Mouse (Mus musculus): ENCODE measurements at regions not wholly inside any gene's neighbourhood (a gene's known extent, or its start where the extent isn't known, plus 50 kb on each side); places are given as distances from the start of the nearest gene placed in this dataset.
A peak's percentile ranks its signal among the peaks of the same experiment; 100 is the strongest.

DNA sequence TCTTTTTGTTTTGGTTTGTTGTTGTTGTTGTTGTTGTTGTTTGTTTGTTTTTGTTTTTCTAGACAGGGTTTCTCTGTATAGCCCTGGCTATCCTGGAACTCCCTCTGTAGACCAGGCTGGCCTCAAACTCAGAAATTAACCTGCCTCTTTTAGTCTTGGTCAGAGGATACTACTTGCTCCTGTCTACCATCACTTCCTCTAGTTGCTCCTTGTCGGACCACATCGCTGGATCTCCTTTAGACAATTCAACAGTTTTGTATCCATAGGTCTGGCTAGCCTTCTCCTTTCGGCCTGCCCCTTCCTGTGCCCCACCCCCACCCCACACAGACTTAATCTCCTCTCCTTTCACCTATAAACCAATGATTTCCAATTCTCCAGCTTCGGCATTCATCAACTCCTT is 77.2 kb upstream of the Cadm1 start:
- ATAC-seq (ENCODE audit: low read depth) = no peak
- H3K4me3 ChIP-seq (ENCODE audit: low read depth, low read length) = no peak overlapping the region
- no peaks in the 10 kb centered on the region for H3K27me3 ChIP-seq (ENCODE audit: control insufficient read depth, insufficient read depth, low read length)
- H3K4me2 ChIP-seq (ENCODE audit: low read depth, low read length) = no peak overlapping the region
- 89% methylated on average over 4 of the region's 4 CpGs for WGBS
- H3K4me1 ChIP-seq (ENCODE audit: control insufficient read depth, insufficient read depth, low read length) = no peaks in the 10 kb centered on the region
- H3K27ac ChIP-seq (ENCODE audit: low read depth, low read length) = no peak overlapping the region
- no peaks in the 10 kb centered on the region for H3K36me3 ChIP-seq (ENCODE audit: control insufficient read depth, insufficient read depth, low read length)
- H3K9me3 ChIP-seq (ENCODE audit: control insufficient read depth, low read length) = no peaks in the 10 kb centered on the region
- no peak overlapping the region for H3K9ac ChIP-seq (replicated peaks; ENCODE audit: low read depth, low read length)

- H3K27me3 ChIP-seq (ENCODE audit: control insufficient read depth, insufficient read depth, low read length) = no peaks in the 10 kb centered on the region
- 63% methylated on average over 15 of the region's 15 CpGs for WGBS
- no peak for ATAC-seq (ENCODE audit: low read depth)
- no peaks in the 10 kb centered on the region for H3K36me3 ChIP-seq (ENCODE audit: control insufficient read depth, insufficient read depth, low read length)
- no peak overlapping the region for H3K27ac ChIP-seq (ENCODE audit: low read depth, low read length)
- H3K9ac ChIP-seq (replicated peaks; ENCODE audit: low read depth, low read length) = no peak overlapping the region
- H3K4me2 ChIP-seq (ENCODE audit: low read depth, low read length) = no peak overlapping the region
- no peak overlapping the region for H3K4me3 ChIP-seq (ENCODE audit: low read depth, low read length)
- no peaks in the 10 kb centered on the region for H3K9me3 ChIP-seq (ENCODE audit: control insufficient read depth, low read length)
- no peaks in the 10 kb centered on the region for H3K4me1 ChIP-seq (ENCODE audit: control insufficient read depth, insufficient read depth, low read length)
Measured at GRCm38 (mm10) chr9:47458721-47459418, 71.1 kb upstream of the Cadm1 start.

GRCm38 (mm10) chr9:47459461-47460049 is 70.4 kb upstream of the Cadm1 start:
- Histone ChIP-seq H3K27me3 (ENCODE audit: control insufficient read depth, insufficient read depth, low read length) (no peaks in the 10 kb centered on the region), H3K4me3 (ENCODE audit: low read depth, low read length) (no peak overlapping the region), H3K27ac (ENCODE audit: low read depth, low read length) (no peak overlapping the region), H3K4me1 (ENCODE audit: control insufficient read depth, insufficient read depth, low read length) (no peaks in the 10 kb centered on the region), H3K4me2 (ENCODE audit: low read depth, low read length) (no peak overlapping the region), H3K9me3 (ENCODE audit: control insufficient read depth, low read length) (no peaks in the 10 kb centered on the region), H3K36me3 (ENCODE audit: control insufficient read depth, insufficient read depth, low read length) (no peaks in the 10 kb centered on the region), H3K9ac (replicated peaks; ENCODE audit: low read depth, low read length) (no peak overlapping the region)
- whole genome bisulfite sequencing = 85% methylated on average over 8 of the region's 8 CpGs
- ATAC-seq (ENCODE audit: low read depth) = no peak

DNA sequence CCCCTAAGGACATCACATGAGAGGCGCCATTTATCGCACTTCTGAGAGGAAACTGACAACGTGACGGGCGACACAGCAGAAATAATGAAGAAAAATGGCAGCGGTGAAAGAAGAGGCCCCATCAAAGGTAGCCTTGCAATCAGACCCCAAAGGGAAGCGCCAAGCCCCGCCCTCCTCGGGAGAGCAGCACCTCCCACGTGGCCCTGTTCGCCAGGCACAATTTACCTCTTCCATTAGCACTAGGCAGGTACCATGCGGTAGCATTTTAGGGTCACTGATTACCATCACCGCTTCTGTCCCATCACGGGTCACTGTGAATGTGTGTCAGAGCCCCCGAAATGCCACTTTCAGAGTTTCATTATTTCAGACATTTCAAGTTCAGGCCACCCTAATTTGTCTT is 69.7 kb upstream of the Cadm1 start:
- H3K4me3 ChIP-seq (ENCODE audit: low read depth, low read length) = no peak overlapping the region
- H3K36me3 ChIP-seq (ENCODE audit: control insufficient read depth, insufficient read depth, low read length) = no peaks in the 10 kb centered on the region
- no peak overlapping the region for H3K4me2 ChIP-seq (ENCODE audit: low read depth, low read length)
- no peak for ATAC-seq (ENCODE audit: low read depth)
- no peaks in the 10 kb centered on the region for H3K27me3 ChIP-seq (ENCODE audit: control insufficient read depth, insufficient read depth, low read length)
- no peaks in the 10 kb centered on the region for H3K9me3 ChIP-seq (ENCODE audit: control insufficient read depth, low read length)
- H3K4me1 ChIP-seq (ENCODE audit: control insufficient read depth, insufficient read depth, low read length) = no peaks in the 10 kb centered on the region
- no peak overlapping the region for H3K27ac ChIP-seq (ENCODE audit: low read depth, low read length)
- WGBS = 76% methylated on average over 15 of the region's 15 CpGs
- no peak overlapping the region for H3K9ac ChIP-seq (replicated peaks; ENCODE audit: low read depth, low read length)

- ATAC-seq (ENCODE audit: low read depth) = no peak
- Histone ChIP-seq H3K9me3 (ENCODE audit: control insufficient read depth, low read length) (no peaks in the 10 kb centered on the region), H3K36me3 (ENCODE audit: control insufficient read depth, insufficient read depth, low read length) (no peaks in the 10 kb centered on the region), H3K27me3 (ENCODE audit: control insufficient read depth, insufficient read depth, low read length) (no peaks in the 10 kb centered on the region), H3K4me3 (ENCODE audit: low read depth, low read length) (no peak overlapping the region), H3K27ac (ENCODE audit: low read depth, low read length) (no peak overlapping the region), H3K9ac (replicated peaks; ENCODE audit: low read depth, low read length) (no peak overlapping the region), H3K4me1 (ENCODE audit: control insufficient read depth, insufficient read depth, low read length) (no peaks in the 10 kb centered on the region), H3K4me2 (ENCODE audit: low read depth, low read length) (no peak overlapping the region)
- 84% methylated on average over 3 of the region's 3 CpGs for WGBS
Measured at GRCm38 (mm10) chr9:47461915-47462314, 68.1 kb upstream of the Cadm1 start.

- Histone ChIP-seq H3K4me3 (ENCODE audit: low read depth, low read length) (no peak overlapping the region), H3K9ac (replicated peaks; ENCODE audit: low read depth, low read length) (no peak overlapping the region), H3K4me2 (ENCODE audit: low read depth, low read length) (no peak overlapping the region), H3K36me3 (ENCODE audit: control insufficient read depth, insufficient read depth, low read length) (no peaks in the 10 kb centered on the region), H3K9me3 (ENCODE audit: control insufficient read depth, low read length) (no peaks in the 10 kb centered on the region), H3K27me3 (ENCODE audit: control insufficient read depth, insufficient read depth, low read length) (no peaks in the 10 kb centered on the region), H3K27ac (ENCODE audit: low read depth, low read length) (no peak overlapping the region), H3K4me1 (ENCODE audit: control insufficient read depth, insufficient read depth, low read length) (no peaks in the 10 kb centered on the region; the same call in 1 of the 2 replicates)
- 98% methylated on average over 3 of the region's 3 CpGs for WGBS
- no peak for ATAC-seq (ENCODE audit: low read depth)
Measured at GRCm38 (mm10) chr9:47466767-47467166, 63.2 kb upstream of the Cadm1 start.

- no peaks in the 10 kb centered on the region for H3K36me3 ChIP-seq (ENCODE audit: control insufficient read depth, insufficient read depth, low read length)
- no peaks in the 10 kb centered on the region for H3K9me3 ChIP-seq (ENCODE audit: control insufficient read depth, low read length)
- no peaks in the 10 kb centered on the region for H3K27me3 ChIP-seq (ENCODE audit: control insufficient read depth, insufficient read depth, low read length)
- no peak overlapping the region for H3K4me2 ChIP-seq (ENCODE audit: low read depth, low read length)
- peak overlapping the region; percentile 28; the same call in 1 of the 2 replicates for H3K27ac ChIP-seq (ENCODE audit: low read depth, low read length)
- H3K4me1 ChIP-seq (ENCODE audit: control insufficient read depth, insufficient read depth, low read length) = no peaks in the 10 kb centered on the region; the same call in 1 of the 2 replicates
- 28% methylated on average over 9 of the region's 9 CpGs for WGBS
- ATAC-seq (ENCODE audit: low read depth) = no peak; the same call in 1 of the 2 replicates
- H3K9ac ChIP-seq (replicated peaks; ENCODE audit: low read depth, low read length) = no peak overlapping the region
- H3K4me3 ChIP-seq (ENCODE audit: low read depth, low read length) = no peak overlapping the region
Measured at GRCm38 (mm10) chr9:47467815-47468214, 62.2 kb upstream of the Cadm1 start.

DNA sequence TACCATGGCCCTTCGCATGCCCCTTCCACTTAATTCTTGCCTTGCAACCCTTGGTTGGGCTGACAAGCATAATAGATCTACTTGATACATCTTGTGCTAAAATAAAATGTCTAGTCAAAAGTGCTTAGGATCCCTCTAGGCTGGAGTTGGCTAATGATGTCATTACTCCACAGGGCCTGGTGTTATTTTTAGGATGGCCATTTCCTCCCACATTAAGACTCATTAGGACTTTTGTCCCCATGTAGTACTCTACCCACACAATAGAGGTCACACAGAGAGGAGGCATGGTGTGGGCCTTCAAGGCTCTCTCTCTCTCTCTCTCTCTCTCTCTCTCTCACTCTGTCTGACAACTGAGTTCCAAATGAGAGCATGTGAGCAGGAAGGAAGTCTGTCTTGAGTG is 60.4 kb upstream of the Cadm1 start:
- Histone ChIP-seq H3K27me3 (ENCODE audit: control insufficient read depth, insufficient read depth, low read length) (no peaks in the 10 kb centered on the region), H3K4me2 (ENCODE audit: low read depth, low read length) (no peak overlapping the region), H3K9ac (replicated peaks; ENCODE audit: low read depth, low read length) (no peak overlapping the region), H3K36me3 (ENCODE audit: control insufficient read depth, insufficient read depth, low read length) (no peaks in the 10 kb centered on the region), H3K27ac (ENCODE audit: low read depth, low read length) (no peak overlapping the region), H3K4me1 (ENCODE audit: control insufficient read depth, insufficient read depth, low read length) (no peaks in the 10 kb centered on the region; the same call in 1 of the 2 replicates), H3K4me3 (ENCODE audit: low read depth, low read length) (no peak overlapping the region), H3K9me3 (ENCODE audit: control insufficient read depth, low read length) (no peaks in the 10 kb centered on the region)
- WGBS = 97% methylated on average over 1 of the region's 1 CpGs
- ATAC-seq (ENCODE audit: low read depth) = no peak

- no peaks in the 10 kb centered on the region for H3K27me3 ChIP-seq (ENCODE audit: control insufficient read depth, insufficient read depth, low read length)
- no peak overlapping the region for H3K4me2 ChIP-seq (ENCODE audit: low read depth, low read length)
- no peak for ATAC-seq (ENCODE audit: low read depth)
- H3K9me3 ChIP-seq (ENCODE audit: control insufficient read depth, low read length) = no peaks in the 10 kb centered on the region
- H3K9ac ChIP-seq (replicated peaks; ENCODE audit: low read depth, low read length) = no peak overlapping the region
- 90% methylated on average over 1 of the region's 1 CpGs for WGBS
- no peaks in the 10 kb centered on the region for H3K36me3 ChIP-seq (ENCODE audit: control insufficient read depth, insufficient read depth, low read length)
- no peaks in the 10 kb centered on the region; the same call in 1 of the 2 replicates for H3K4me1 ChIP-seq (ENCODE audit: control insufficient read depth, insufficient read depth, low read length)
- no peak overlapping the region for H3K27ac ChIP-seq (ENCODE audit: low read depth, low read length)
- H3K4me3 ChIP-seq (ENCODE audit: low read depth, low read length) = no peak overlapping the region
Measured at GRCm38 (mm10) chr9:47470741-47471140, 59.2 kb upstream of the Cadm1 start.

All from neural tube, embryonic 14.5 days (tissue).